Mouse (Mus musculus) bone marrow, adult 2 months (tissue): ENCODE data around the gene Adamts20. TPM values are rescaled to one million over a fixed set of nuclear protein-coding genes. Genes with fewer than 3 reads are reported as not detected.

Experiments used
- H3K27ac ChIP-seq: fragments of 200-500 bp; 2 replicates; pipeline ENCODE4 v1.5.1; 2012; ENCODE audit warnings: low read depth, mild to moderate bottlenecking, control low read depth, inconsistent platforms, low read length; ENCODE audit not compliant: control insufficient read depth, poor library complexity, insufficient read depth
- H3K4me1 ChIP-seq: fragments of 200-500 bp; 2 replicates; pipeline ENCODE4 v1.6.1; 2011; ENCODE audit warnings: low read length; ENCODE audit not compliant: control insufficient read depth, insufficient read depth
- H3K4me3 ChIP-seq: fragments of 200-500 bp; replicated peaks from 2 replicates; pipeline ENCODE3; 2011; ENCODE audit warnings: mild to moderate bottlenecking, low read depth, low read length, control low read depth; ENCODE audit not compliant: control insufficient read depth
- CTCF ChIP-seq: fragments of 200-500 bp; IDR thresholded peaks from 2 replicates; pipeline ENCODE4 v1.5.1; 2011; ENCODE audit warnings: low read length, control low read depth; ENCODE audit not compliant: control insufficient read depth, insufficient read depth
- POLR2A ChIP-seq: fragments of 200-500 bp; IDR thresholded peaks from 2 replicates; pipeline ENCODE4 v1.6.1; 2011; ENCODE audit warnings: low read depth, mild to moderate bottlenecking, control low read depth, low read length, borderline replicate concordance; ENCODE audit not compliant: control insufficient read depth
- WGBS: fragments of 180-500 bp; shearing (Covaris S2); methylation state at CpG from one replicate; pipeline ENCODE4 v1.1.7; 2018; 5-methylcytosine and 5-hydroxymethylcytosine counted together
- polyA plus RNA-seq: library from polyadenylated mRNA; stranded (reverse); fragments of >200 nt; gene quantifications from 2 replicates; pipeline ENCODE4 v1.2.4, GENCODE M21; 2011; ENCODE audit warnings: low replicate concordance; ENCODE audit not compliant: missing spikeins, insufficient read depth, insufficient read length

The Adamts20 gene
- polyA plus RNA-seq, 1 experiment, result not detected

DNA sequence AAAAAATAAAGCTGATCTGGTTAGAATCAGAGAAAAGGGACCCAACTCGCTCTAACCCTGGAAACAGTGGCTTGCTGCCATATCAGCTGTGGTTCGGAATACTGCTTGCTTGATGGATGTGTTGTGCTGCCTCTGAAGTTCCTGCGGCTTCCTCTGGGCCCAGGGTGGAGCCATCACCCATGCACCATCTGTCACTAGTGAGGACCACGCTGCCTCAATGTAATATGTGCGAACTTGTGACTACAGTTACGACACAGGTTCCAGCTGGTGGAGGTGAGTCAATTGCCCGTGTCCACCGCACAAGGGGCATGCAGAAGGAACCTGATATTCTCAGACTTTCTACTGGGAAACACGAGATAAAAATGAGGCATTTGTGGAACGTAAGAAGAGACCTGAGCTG lies 202.0 kb downstream of the Adamts20 start:
- H3K4me1 ChIP-seq, result no peaks in the 10 kb centered on the region
- WGBS, result 59% methylated on average over 10 of the region's 10 CpGs
- H3K4me3 ChIP-seq, result no peak overlapping the region
- H3K27ac ChIP-seq, result no peak overlapping the region
- no peak for TF ChIP-seq CTCF
- TF ChIP-seq POLR2A, result no peak

DNA sequence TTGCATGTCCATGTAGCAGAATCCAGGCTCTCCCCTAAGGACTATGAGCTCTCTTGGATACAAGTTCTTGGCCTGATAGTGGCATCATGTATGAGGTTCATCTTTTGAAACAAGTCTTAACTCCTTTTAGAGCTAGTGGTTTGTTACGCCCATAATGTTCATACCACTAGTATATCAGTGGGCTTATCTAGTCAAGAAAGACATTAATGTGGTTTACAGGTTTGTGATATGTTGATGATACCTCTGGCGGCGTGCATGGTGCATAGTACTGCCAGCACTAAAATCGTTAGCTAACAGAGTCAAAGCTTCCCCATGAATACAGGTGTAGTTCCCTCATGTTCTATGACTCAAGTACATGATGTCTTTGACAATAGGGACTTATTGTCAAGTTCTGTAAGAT lies 205.7 kb downstream of the Adamts20 start:
- 76% methylated on average over 4 of the region's 4 CpGs for WGBS
- TF ChIP-seq CTCF, result no peak
- TF ChIP-seq POLR2A, result no peak
- Histone ChIP-seq H3K27ac (no peak overlapping the region), H3K4me1 (no peaks in the 10 kb centered on the region), H3K4me3 (no peak overlapping the region)

DNA sequence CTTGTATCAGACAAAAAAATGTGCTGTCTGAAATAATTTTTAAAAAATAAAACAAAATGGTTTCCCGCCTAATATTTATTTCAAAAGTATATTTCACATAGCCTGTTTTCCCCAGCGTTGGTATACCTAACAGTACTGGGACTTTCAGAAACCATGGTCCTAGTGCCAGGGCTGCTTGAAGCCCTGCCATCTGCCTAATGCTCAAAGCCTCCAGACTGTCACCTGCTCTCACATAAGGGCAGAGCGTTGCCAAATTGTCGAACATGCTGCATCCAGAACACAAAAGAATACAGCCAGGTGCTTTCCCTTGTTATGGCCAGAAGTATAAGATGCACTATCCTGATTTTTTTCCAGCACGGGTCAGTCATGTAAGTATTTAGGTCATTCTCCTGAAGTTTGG lies 209.7 kb downstream of the Adamts20 start:
- no peak overlapping the region for H3K27ac ChIP-seq
- WGBS, result 75% methylated on average over 5 of the region's 5 CpGs
- H3K4me3 ChIP-seq, result no peak overlapping the region
- H3K4me1 ChIP-seq, result no peaks in the 10 kb centered on the region
- TF ChIP-seq CTCF (no peak), POLR2A (no peak)

DNA sequence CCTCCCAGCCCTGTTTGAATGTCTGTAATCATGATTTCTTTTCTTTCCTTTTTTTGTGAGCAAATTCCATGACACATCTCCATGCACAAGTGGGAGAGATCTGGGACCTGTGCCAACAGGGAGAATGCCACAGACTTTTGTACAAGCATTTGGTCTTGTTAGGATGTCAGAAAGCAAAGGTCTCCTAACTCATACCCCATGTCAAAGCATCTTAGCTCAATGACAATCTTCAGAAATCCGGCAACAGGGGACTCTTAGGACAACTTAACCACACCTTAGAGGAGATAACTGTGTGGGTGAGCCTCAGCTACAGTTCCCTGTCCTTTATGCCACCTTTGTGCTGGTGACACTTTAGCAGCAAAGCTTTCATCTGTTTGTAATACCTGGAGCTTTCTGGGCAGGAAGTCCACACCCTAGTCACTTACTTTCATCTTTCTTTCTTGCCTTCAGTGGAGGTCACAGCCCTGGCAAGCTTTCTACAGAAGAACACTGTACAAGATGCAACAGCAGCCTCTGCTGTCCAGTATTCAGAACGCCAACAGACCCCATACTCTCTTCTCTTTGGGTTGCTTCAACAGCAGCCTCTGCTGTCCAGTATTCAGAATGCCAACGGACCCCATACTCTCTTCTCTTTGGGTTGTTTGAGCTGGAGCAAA lies 210.2 kb downstream of the Adamts20 start:
- Histone ChIP-seq H3K27ac (no peak overlapping the region), H3K4me1 (no peaks in the 10 kb centered on the region), H3K4me3 (no peak overlapping the region)
- no peak for TF ChIP-seq CTCF
- no peak for TF ChIP-seq POLR2A
- WGBS, result 55% methylated on average over 3 of the region's 3 CpGs

DNA sequence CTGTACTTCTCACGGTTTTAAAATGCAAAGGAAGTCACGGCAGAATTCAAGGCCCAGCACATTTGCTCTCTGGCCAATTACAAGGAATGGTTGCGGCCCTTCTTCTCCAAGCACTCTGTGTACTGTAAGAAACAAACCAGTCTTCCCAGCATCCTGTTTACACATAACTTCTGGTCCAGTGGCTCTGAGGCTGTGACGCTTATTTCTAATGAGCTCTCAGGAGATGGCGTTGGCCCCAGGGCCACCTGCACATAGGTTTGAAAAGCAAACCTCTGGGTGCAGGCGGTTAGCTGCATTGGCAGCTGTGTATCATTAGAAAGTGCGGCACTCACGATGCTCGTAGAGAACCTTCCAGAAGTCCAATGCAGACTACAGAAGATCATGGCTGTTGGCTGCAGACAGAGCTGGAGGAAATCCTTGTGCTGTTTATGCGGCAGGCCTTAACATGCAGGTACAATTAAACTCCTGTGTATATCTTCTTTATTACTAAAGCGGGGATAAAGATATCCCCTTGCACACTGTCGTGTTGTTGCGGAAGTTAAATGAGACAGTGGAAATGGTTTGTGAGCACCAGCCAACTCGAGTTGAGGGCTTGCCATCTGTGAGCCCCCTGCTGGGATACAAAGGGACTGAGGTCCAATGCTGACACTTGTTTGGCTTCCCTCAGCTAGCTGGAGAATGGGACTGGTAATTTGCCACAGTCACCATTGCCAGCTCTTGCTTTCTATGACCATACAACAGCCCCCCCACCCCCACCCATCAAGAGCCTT lies 210.9 kb downstream of the Adamts20 start:
- H3K4me1 ChIP-seq, result no peaks in the 10 kb centered on the region
- 83% methylated on average over 14 of the region's 14 CpGs for WGBS
- no peak overlapping the region for H3K4me3 ChIP-seq
- no peak overlapping the region for H3K27ac ChIP-seq
- TF ChIP-seq CTCF, result no peak
- TF ChIP-seq POLR2A, result no peak

DNA sequence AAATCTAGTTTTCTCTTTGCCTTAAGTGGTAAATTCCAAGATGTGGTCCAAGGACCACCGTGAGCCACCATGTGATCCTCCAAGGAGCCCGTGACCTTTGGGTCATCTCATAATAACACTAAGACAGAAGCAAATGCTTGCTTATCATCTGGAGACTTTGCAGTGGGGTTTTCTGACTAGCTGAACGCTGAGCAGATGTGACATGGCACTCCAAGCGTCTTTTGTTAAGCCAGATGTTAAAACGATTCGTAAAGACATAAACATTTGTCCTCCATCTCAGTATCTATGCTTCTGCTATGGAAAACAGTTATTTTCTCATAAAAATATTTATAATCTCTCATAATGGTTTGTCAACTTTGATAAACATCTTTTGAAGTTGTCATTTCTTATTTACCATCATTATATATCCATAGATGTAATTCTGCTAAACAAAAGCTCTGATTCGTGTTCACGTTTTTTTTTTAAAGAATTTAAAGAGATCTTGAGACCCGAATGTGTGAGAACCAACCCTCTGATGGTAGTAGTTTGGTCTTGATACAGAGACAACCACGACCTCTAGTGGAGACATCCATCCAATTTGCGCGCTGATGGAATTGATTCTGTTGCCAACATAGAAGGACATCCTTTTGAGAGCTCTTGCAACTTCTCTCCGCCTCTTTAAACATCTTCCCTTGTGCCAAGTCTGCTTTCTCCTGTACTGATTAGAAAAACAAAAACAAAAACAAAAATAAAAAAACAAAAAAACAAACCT lies 212.1 kb downstream of the Adamts20 start:
- Histone ChIP-seq H3K4me3 (no peak overlapping the region), H3K4me1 (no peaks in the 10 kb centered on the region), H3K27ac (no peak overlapping the region)
- TF ChIP-seq CTCF (no peak), POLR2A (no peak)
- 66% methylated on average over 13 of the region's 13 CpGs for WGBS

DNA sequence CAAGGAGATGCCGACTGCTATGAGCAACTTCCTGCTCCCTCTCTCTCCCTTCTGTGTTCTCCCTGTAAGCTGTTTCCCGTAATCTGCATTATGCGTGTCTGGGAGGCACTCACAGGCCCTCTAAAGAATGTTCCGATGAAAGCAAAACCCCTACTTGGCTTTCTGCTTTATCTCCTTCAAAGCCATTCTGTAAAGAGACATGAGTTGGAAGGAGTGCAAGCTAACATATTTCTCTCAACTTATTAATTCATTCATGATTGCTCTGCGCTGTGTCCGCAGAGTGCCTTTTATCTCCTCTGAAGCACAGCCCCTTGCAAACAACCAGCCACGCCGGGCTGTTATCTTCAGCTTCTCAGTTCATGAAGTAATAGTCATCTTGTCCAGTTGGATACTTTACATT lies 215.5 kb downstream of the Adamts20 start:
- H3K27ac ChIP-seq, result no peak overlapping the region
- no peaks in the 10 kb centered on the region for H3K4me1 ChIP-seq
- no peak overlapping the region for H3K4me3 ChIP-seq
- 82% methylated on average over 8 of the region's 8 CpGs for WGBS
- no peak for TF ChIP-seq CTCF
- no peak for TF ChIP-seq POLR2A

DNA sequence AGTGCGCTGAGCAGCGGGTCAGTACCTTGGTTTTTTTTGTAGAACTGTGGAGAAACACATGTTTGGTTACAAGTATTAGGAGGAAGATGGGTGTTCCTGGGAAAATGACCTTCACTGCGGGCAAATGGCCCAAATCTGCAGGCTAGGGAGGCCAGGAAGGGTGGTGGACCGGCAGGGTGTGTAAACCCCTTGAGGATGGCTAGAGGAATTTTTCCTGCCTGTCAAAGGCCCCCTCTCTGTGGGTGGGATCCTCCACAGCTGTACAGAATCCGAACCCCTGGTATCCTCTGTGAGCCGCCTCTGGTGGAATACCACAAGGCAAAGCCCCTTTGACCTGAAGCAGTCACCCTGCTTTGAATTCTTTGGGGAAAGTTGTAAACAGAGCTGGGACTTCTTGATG lies 216.8 kb downstream of the Adamts20 start:
- 81% methylated on average over 6 of the region's 6 CpGs for WGBS
- Histone ChIP-seq H3K27ac (no peak overlapping the region), H3K4me3 (no peak overlapping the region), H3K4me1 (no peaks in the 10 kb centered on the region)
- no peak for TF ChIP-seq CTCF
- no peak for TF ChIP-seq POLR2A
